9 mouse cellular contexts compared by ENCODE assay signal in the genomic region with DNA sequence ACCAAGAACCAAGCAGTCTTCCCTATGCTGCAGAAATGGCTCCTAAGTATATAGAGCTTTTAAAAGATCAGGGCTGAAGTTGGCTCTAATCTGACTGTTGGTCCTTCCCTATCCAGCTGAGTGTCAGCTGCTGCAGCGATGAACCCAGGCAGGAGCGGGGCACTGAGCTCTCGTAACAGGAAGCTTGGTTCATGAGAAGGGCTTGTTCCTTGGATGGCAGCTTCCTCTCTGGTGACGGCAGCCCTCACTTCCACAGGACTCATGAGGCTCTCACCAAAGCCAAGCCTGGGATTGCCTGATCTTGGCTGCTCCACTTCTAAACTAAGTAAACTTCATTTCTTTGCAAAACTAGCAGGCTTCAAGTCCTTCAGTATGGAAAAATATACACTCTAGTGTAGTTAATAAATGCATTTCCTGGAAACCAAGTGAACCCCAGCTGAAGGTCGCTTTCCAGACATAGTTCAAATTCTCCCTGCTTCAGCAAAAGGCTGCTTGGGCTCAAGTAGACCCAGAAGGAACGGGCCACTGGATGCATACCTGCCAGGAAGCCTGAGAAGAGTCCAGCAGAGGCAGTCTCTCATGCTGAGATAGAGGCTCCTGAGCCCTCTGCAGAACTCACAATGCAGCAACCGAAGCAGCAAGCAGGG. TPM values are rescaled to one million over a fixed set of nuclear protein-coding genes. Genes with fewer than 3 reads are reported as not detected.
A peak's percentile ranks its signal among the peaks of the same experiment; 100 is the strongest.
DNase-seq lines count a peak whose midpoint lies in the region; ATAC-seq and TF ChIP-seq lines count a peak whose summit lies in the region.
"Had no signal": no experiment of that assay in that cellular context is flagged by ENCODE, and none has a peak within 500 bp of the region (broad histone marks: within the 10 kb centered on the region; RNA-seq: fewer than 3 reads in every experiment).

No protein-coding gene starts in this region.

- 61% methylated on average over 7 of the region's 7 CpGs for WGBS in heart, embryonic 13.5 days
- WGBS in hindbrain, embryonic 13.5 days: 85% methylated on average over 7 of the region's 7 CpGs

- peaks cover 29% of the 10 kb centered on the region for H3K4me1 ChIP-seq in heart, embryonic 13.5 days
- peaks cover 13% of the 10 kb centered on the region for H3K4me1 ChIP-seq in hindbrain, embryonic 13.5 days (replicated peaks)

- H3K9me3 ChIP-seq in heart, embryonic 13.5 days: no peaks in the 10 kb centered on the region
- no peaks in the 10 kb centered on the region for H3K9me3 ChIP-seq in hindbrain, embryonic 13.5 days
- H3K9me3 ChIP-seq: liver, embryonic 15.5 days had no signal

- H3K4me3 ChIP-seq in gastrocnemius, adult 2 months: no peak overlapping the region
- no peak overlapping the region for H3K4me3 ChIP-seq in heart, embryonic 13.5 days
- H3K4me3 ChIP-seq in hindbrain, embryonic 13.5 days: no peak overlapping the region
- H3K4me3 ChIP-seq: liver, embryonic 15.5 days had no signal

- peak; percentile 55 for DNase-seq in gastrocnemius, adult 2 months
- DNase-seq in gastrocnemius, adult 8-10 months (ENCODE audit: low spot score in 2 of 2): no peak
- DNase-seq in kidney, postnatal 25 days: peak; percentile 32 to 69
- peak; percentile 80 for DNase-seq in lung, postnatal 36 days
- no peak for DNase-seq in spleen, adult 12 weeks (ENCODE audit: low spot score)
- no peak for DNase-seq in spleen, adult 18-20 months

- intact Hi-C loops in gastrocnemius, adult 2 months (cut with DNase I): loop anchor here (5.0 kb wide), 1 partner anchor 70 kb away; no protein-coding TSS in a partner anchor

- no peak for TF ChIP-seq CTCF in gastrocnemius, adult 2 months (IDR thresholded peaks at IDR 0.05)

- no peaks in the 10 kb centered on the region for H3K27me3 ChIP-seq in heart, embryonic 13.5 days (replicated peaks)
- H3K27me3 ChIP-seq in hindbrain, embryonic 13.5 days: no peaks in the 10 kb centered on the region
- H3K27me3 ChIP-seq: liver, embryonic 15.5 days had no signal

- peak overlapping the region; percentile 57; the same call in 1 of the 2 replicates for H3K27ac ChIP-seq in gastrocnemius, adult 2 months
- H3K27ac ChIP-seq in heart, embryonic 13.5 days (replicated peaks): peak overlapping the region; percentile 9; the same call in 1 of the 2 replicates
- no peak overlapping the region for H3K27ac ChIP-seq in hindbrain, embryonic 13.5 days
- H3K27ac ChIP-seq: liver, embryonic 15.5 days had no signal

- no peak overlapping the region for H3K9ac ChIP-seq in heart, embryonic 13.5 days
- no peak overlapping the region for H3K9ac ChIP-seq in hindbrain, embryonic 13.5 days
- H3K9ac ChIP-seq: liver, embryonic 15.5 days had no signal

- no peak overlapping the region for H3K4me2 ChIP-seq in heart, embryonic 13.5 days
- H3K4me2 ChIP-seq in hindbrain, embryonic 13.5 days: no peak overlapping the region
- H3K4me2 ChIP-seq: liver, embryonic 15.5 days had no signal

- H3K36me3 ChIP-seq in heart, embryonic 13.5 days: peaks cover 51% of the 10 kb centered on the region
- no peaks in the 10 kb centered on the region for H3K36me3 ChIP-seq in hindbrain, embryonic 13.5 days
- H3K36me3 ChIP-seq: liver, embryonic 15.5 days had no signal

- no peak for ATAC-seq in heart, embryonic 13.5 days (ENCODE audit: extremely low read depth, insufficient number of reproducible peaks, low FRiP score, low TSS enrichment)
- no peak for ATAC-seq in hindbrain, embryonic 13.5 days (ENCODE audit: low FRiP score)

RNA-seq across cellular contexts. Expression of gene Lpin2, which starts 54.8 kb away (rescaled TPM):
- total RNA-seq in gastrocnemius, adult 2 months (2021): 1 to 10 TPM; 5.3 to 5.6 TPM
- total RNA-seq in gastrocnemius, adult 8-10 months (2022): 1 to 10 TPM; 1.6 to 4.9 (median 3.3) TPM
- 17.1 TPM in 2 replicates for polyA plus RNA-seq in heart, embryonic 13.5 days (2015; fragmentation: Nextera tagmentation; extraction: Ambion mirVana)
- 40.6 and 41.8 TPM in 2 replicates for polyA plus RNA-seq in hindbrain, embryonic 13.5 days (2015; fragmentation: Nextera tagmentation; extraction: Ambion mirVana)

Comparison
In these comparisons a context has a peak if more than half of its experiments do, and no peak if none do; other contexts are left out.
1. DNase-seq: peak in gastrocnemius, adult 2 months (single experiment), kidney, postnatal 25 days (2 of 2) and lung, postnatal 36 days (single experiment); none in gastrocnemius, adult 8-10 months (0 of 2), spleen, adult 12 weeks (single experiment) and spleen, adult 18-20 months (0 of 2).